Mouse (Mus musculus): ENCODE results near the gene Dhx33.

Gene Dhx33

GRCm38 (mm10) chr11:70982030-70982429, 22.2 kb downstream of the Dhx33 start:
- no peak for DNase-seq (ENCODE audit: low spot score)

GRCm38 (mm10) chr11:70980751-70981510, 23.3 kb downstream of the Dhx33 start:
- no peak for DNase-seq (ENCODE audit: low spot score)

GRCm38 (mm10) chr11:70980232-70980631, 24.0 kb downstream of the Dhx33 start:
- no peak for DNase-seq (ENCODE audit: low spot score)

GRCm38 (mm10) chr11:70977293-70977692, 26.9 kb downstream of the Dhx33 start:
- DNase-seq (ENCODE audit: low spot score), result no peak

GRCm38 (mm10) chr11:70975193-70975592, 29.0 kb downstream of the Dhx33 start:
- no peak for DNase-seq (ENCODE audit: low spot score)

- no peak for DNase-seq (ENCODE audit: low spot score)
Observed at GRCm38 (mm10) chr11:70973947-70974346, 30.3 kb downstream of the Dhx33 start.

GRCm38 (mm10) chr11:70972586-70972985, 31.7 kb downstream of the Dhx33 start:
- DNase-seq (ENCODE audit: low spot score), result no peak

- DNase-seq (ENCODE audit: low spot score), result no peak
Observed at GRCm38 (mm10) chr11:70970560-70971540, 33.4 kb downstream of the Dhx33 start.

GRCm38 (mm10) chr11:70969821-70970559, 34.2 kb downstream of the Dhx33 start, which contains the start of the genes Nup88 and Rpain:
TSS of gene Nup88 (minus strand) at chr11:70969973.
TSS of gene Rpain (plus strand) at chr11:70970213.
- peak; percentile 80 for DNase-seq (ENCODE audit: low spot score)

GRCm38 (mm10) chr11:70969271-70969794, 34.9 kb downstream of the Dhx33 start:
- no peak for DNase-seq (ENCODE audit: low spot score)

GRCm38 (mm10) chr11:70964222-70964907, 39.9 kb downstream of the Dhx33 start:
- no peak for DNase-seq (ENCODE audit: low spot score)

GRCm38 (mm10) chr11:70960786-70961554, 43.3 kb downstream of the Dhx33 start:
- no peak for DNase-seq (ENCODE audit: low spot score)

- no peak for DNase-seq (ENCODE audit: low spot score)
Observed at GRCm38 (mm10) chr11:70954711-70955110, 49.5 kb downstream of the Dhx33 start.

GRCm38 (mm10) chr11:70944935-70945817, 59.1 kb downstream of the Dhx33 start:
- DNase-seq (ENCODE audit: low spot score), result no peak

- no peak for DNase-seq (ENCODE audit: low spot score)
Observed at GRCm38 (mm10) chr11:70943651-70944050, 60.6 kb downstream of the Dhx33 start.

- DNase-seq (ENCODE audit: low spot score), result no peak
Observed at GRCm38 (mm10) chr11:70942596-70942995, 61.6 kb downstream of the Dhx33 start.

GRCm38 (mm10) chr11:70935316-70935715, 68.9 kb downstream of the Dhx33 start:
- no peak for DNase-seq (ENCODE audit: low spot score)

Measured in ovary, postnatal 14 days (tissue).